Mouse (Mus musculus): ENCODE results near the gene Enc1. TPM values are rescaled to one million over a fixed set of nuclear protein-coding genes. Genes with fewer than 3 reads are reported as not detected.
"Not testable (repeated sequence)": the region's sequence is repeated elsewhere in the genome, so short reads cannot be mapped to it uniquely, and the experiment has no call there.

Enc1 gene
- polyA plus RNA-seq, 1 experiment, result 0.01 TPM

GRCm38 (mm10) chr13:97253994-97254393 is 13.1 kb downstream of the Enc1 start:
- no peak for TF ChIP-seq GATA1 (IDR thresholded peaks at IDR 0.05; ENCODE audit: low read length)
- Histone ChIP-seq H3K9me3 (ENCODE audit: control insufficient read depth, low read length) (no peaks in the 10 kb centered on the region), H3K4me1 (ENCODE audit: control insufficient read depth) (no peaks in the 10 kb centered on the region), H3K27me3 (ENCODE audit: control insufficient read depth) (no peaks in the 10 kb centered on the region), H3K36me3 (ENCODE audit: control insufficient read depth) (no peaks in the 10 kb centered on the region), H3K4me3 (replicated peaks) (no peak overlapping the region)

- TF ChIP-seq TAL1 (IDR thresholded peaks at IDR 0.05; ENCODE audit: low read length) (no peak), GATA1 (IDR thresholded peaks at IDR 0.05; ENCODE audit: low read length) (no peak)
- H3K4me1 ChIP-seq (ENCODE audit: control insufficient read depth), result no peaks in the 10 kb centered on the region
- no peaks in the 10 kb centered on the region for H3K27me3 ChIP-seq (ENCODE audit: control insufficient read depth)
- no peak overlapping the region for H3K4me3 ChIP-seq (replicated peaks)
- no peaks in the 10 kb centered on the region for H3K9me3 ChIP-seq (ENCODE audit: control insufficient read depth, low read length)
- no peaks in the 10 kb centered on the region for H3K36me3 ChIP-seq (ENCODE audit: control insufficient read depth)
Observed at GRCm38 (mm10) chr13:97254564-97255164, 13.8 kb downstream of the Enc1 start.

GRCm38 (mm10) chr13:97255976-97256848 is 15.3 kb downstream of the Enc1 start:
- no peaks in the 10 kb centered on the region for H3K36me3 ChIP-seq (ENCODE audit: control insufficient read depth)
- TF ChIP-seq GATA1 (IDR thresholded peaks at IDR 0.05; ENCODE audit: low read length) (no peak), TAL1 (IDR thresholded peaks at IDR 0.05; ENCODE audit: low read length) (no peak)
- no peaks in the 10 kb centered on the region for H3K27me3 ChIP-seq (ENCODE audit: control insufficient read depth)
- H3K9me3 ChIP-seq (ENCODE audit: control insufficient read depth, low read length), result no peaks in the 10 kb centered on the region
- no peak overlapping the region for H3K4me3 ChIP-seq (replicated peaks)
- H3K4me1 ChIP-seq (ENCODE audit: control insufficient read depth), result no peaks in the 10 kb centered on the region

GRCm38 (mm10) chr13:97256849-97257379 is 16.0 kb downstream of the Enc1 start:
- Histone ChIP-seq H3K36me3 (ENCODE audit: control insufficient read depth) (no peaks in the 10 kb centered on the region), H3K4me1 (ENCODE audit: control insufficient read depth) (no peaks in the 10 kb centered on the region), H3K4me3 (replicated peaks) (no peak overlapping the region), H3K27me3 (ENCODE audit: control insufficient read depth) (no peaks in the 10 kb centered on the region), H3K9me3 (ENCODE audit: control insufficient read depth, low read length) (no peaks in the 10 kb centered on the region)
- TF ChIP-seq GATA1 (IDR thresholded peaks at IDR 0.05; ENCODE audit: low read length) (no peak), TAL1 (IDR thresholded peaks at IDR 0.05; ENCODE audit: low read length) (no peak)

GRCm38 (mm10) chr13:97259271-97259670 is 18.4 kb downstream of the Enc1 start:
- TF ChIP-seq TAL1 (IDR thresholded peaks at IDR 0.05; ENCODE audit: low read length) (no peak), GATA1 (IDR thresholded peaks at IDR 0.05; ENCODE audit: low read length) (no peak)
- Histone ChIP-seq H3K4me1 (ENCODE audit: control insufficient read depth) (no peaks in the 10 kb centered on the region), H3K27me3 (ENCODE audit: control insufficient read depth) (no peaks in the 10 kb centered on the region)

DNA sequence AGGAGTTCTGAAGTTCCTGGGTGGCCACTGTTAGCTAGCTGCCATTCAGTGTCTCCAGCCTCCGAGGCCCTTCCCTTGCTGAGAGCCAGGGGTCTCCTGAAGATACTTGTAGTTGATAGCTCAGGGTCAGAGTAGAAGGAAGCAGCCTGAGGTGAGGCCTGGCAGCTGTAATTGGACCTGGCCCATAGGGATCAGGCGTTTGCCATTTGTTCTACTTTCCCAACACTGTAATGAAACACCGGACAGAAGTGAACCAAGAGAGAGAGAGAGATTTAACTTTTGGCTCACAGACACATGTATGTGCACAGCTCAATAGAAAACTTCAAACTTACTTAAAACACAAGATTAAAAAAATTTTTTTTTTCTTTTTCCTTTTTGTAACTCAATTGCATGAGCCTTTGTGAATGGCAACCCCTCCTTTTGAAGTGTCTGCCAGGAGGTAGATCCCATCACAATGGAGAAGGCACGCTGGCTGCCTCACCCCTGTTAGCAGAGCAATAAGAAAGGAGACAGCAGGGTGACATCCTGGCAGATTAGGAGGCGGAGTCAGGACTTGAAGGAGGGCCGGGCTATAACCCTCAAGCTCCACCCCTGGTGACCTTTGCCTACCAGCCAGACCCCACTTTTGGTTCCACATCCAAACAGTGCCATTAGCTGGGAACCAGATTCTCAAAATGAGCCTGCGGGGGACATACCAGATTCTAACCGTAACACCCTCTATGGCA is 19.7 kb downstream of the Enc1 start:
- no peaks in the 10 kb centered on the region for H3K4me1 ChIP-seq (ENCODE audit: control insufficient read depth)
- no peak overlapping the region for H3K4me3 ChIP-seq (replicated peaks)
- no peaks in the 10 kb centered on the region for H3K36me3 ChIP-seq (ENCODE audit: control insufficient read depth)
- no peaks in the 10 kb centered on the region for H3K27me3 ChIP-seq (ENCODE audit: control insufficient read depth)
- no peaks in the 10 kb centered on the region for H3K9me3 ChIP-seq (ENCODE audit: control insufficient read depth, low read length)
- TF ChIP-seq GATA1 (IDR thresholded peaks at IDR 0.05; ENCODE audit: low read length) (no peak), TAL1 (IDR thresholded peaks at IDR 0.05; ENCODE audit: low read length) (no peak)

More at GRCm38 (mm10) chr13:97259271-97259670, 18.4 kb downstream of the Enc1 start:
- no peaks in the 10 kb centered on the region for H3K9me3 ChIP-seq (ENCODE audit: control insufficient read depth, low read length)
- no peaks in the 10 kb centered on the region for H3K36me3 ChIP-seq (ENCODE audit: control insufficient read depth)
- no peak overlapping the region for H3K4me3 ChIP-seq (replicated peaks)

- no peak for TF ChIP-seq GATA1 (IDR thresholded peaks at IDR 0.05; ENCODE audit: low read length)
- no peak for TF ChIP-seq TAL1 (IDR thresholded peaks at IDR 0.05; ENCODE audit: low read length)
- H3K9me3 ChIP-seq (ENCODE audit: control insufficient read depth, low read length), result no peaks in the 10 kb centered on the region
- H3K4me3 ChIP-seq (replicated peaks), result no peak overlapping the region
- H3K27me3 ChIP-seq (ENCODE audit: control insufficient read depth), result no peaks in the 10 kb centered on the region
- H3K36me3 ChIP-seq (ENCODE audit: control insufficient read depth), result no peaks in the 10 kb centered on the region
- H3K4me1 ChIP-seq (ENCODE audit: control insufficient read depth), result no peaks in the 10 kb centered on the region
Observed at GRCm38 (mm10) chr13:97261549-97261948, 20.6 kb downstream of the Enc1 start.

- Histone ChIP-seq H3K27me3 (ENCODE audit: control insufficient read depth) (no peaks in the 10 kb centered on the region), H3K36me3 (ENCODE audit: control insufficient read depth) (no peaks in the 10 kb centered on the region), H3K4me1 (ENCODE audit: control insufficient read depth) (no peaks in the 10 kb centered on the region), H3K4me3 (replicated peaks) (no peak overlapping the region), H3K9me3 (ENCODE audit: control insufficient read depth, low read length) (0 out of 2 replicates have a peak, but pooled peaks cover 2% of the 10 kb centered on the region)
- TF ChIP-seq TAL1 (IDR thresholded peaks at IDR 0.05; ENCODE audit: low read length) (no peak), GATA1 (IDR thresholded peaks at IDR 0.05; ENCODE audit: low read length) (no peak)
Observed at GRCm38 (mm10) chr13:97262676-97263075, 21.8 kb downstream of the Enc1 start.

DNA sequence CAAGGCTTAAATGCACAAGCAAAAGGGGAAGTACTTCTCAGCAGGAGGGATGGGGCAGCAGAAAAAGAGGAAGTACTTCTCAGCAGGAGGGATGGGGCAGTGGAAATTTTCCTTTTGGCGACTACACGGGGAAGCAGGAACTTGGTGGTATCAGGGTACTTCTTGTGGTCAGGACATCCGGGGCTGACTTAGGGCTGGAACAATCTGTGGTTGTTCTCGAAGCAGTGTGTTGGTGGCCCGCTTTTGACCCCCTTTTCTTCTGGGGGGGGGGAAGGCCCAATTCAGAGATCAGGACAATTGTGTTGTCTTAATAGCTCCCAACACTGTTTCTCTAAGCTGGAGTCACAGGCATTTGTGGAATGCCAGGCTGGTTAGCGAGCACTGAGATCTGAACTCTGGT is 24.6 kb downstream of the Enc1 start:
- not testable (repeated sequence) for H3K9me3 ChIP-seq (ENCODE audit: control insufficient read depth, low read length); H3K4me3 ChIP-seq (replicated peaks); H3K4me1 ChIP-seq (ENCODE audit: control insufficient read depth); H3K27me3 ChIP-seq (ENCODE audit: control insufficient read depth); H3K36me3 ChIP-seq (ENCODE audit: control insufficient read depth)
